Mouse (Mus musculus) liver, embryonic 12.5 days (tissue): ENCODE data around the gene Kctd17. TPM values are rescaled to one million over a fixed set of nuclear protein-coding genes. Genes with fewer than 3 reads are reported as not detected.

Source experiments
- ATAC-seq: fragments of 200-750 bp; cut with Nextera tagmentation; 2 replicates; pipeline ENCODE4 v1.8.0; 2017; ENCODE audit warnings: moderate number of reproducible peaks, mild to moderate bottlenecking, moderate library complexity
- H3K27ac ChIP-seq: fragments of 300-500 bp; sonication (generic); 2 replicates; pipeline ENCODE4 v1.5.1; 2016; ENCODE audit warnings: mild to moderate bottlenecking
- H3K27me3 ChIP-seq: fragments of 300-500 bp; sonication (generic); replicated peaks from 2 replicates; pipeline ENCODE4 v1.6.1; 2016; ENCODE audit warnings: mild to moderate bottlenecking, moderate library complexity
- H3K36me3 ChIP-seq: fragments of 300-500 bp; sonication (generic); 2 replicates; pipeline ENCODE4 v1.6.1; 2016; ENCODE audit warnings: mild to moderate bottlenecking, moderate library complexity
- H3K4me1 ChIP-seq: fragments of 300-500 bp; sonication (generic); 2 replicates; pipeline ENCODE4 v1.6.1; 2016
- H3K4me2 ChIP-seq: fragments of 300-500 bp; sonication (generic); 2 replicates; pipeline ENCODE4 v1.6.1; 2016; ENCODE audit warnings: mild to moderate bottlenecking, moderate library complexity
- H3K4me3 ChIP-seq: fragments of 300-500 bp; sonication (generic); 2 replicates; pipeline ENCODE4 v1.5.1; 2016; ENCODE audit warnings: mild to moderate bottlenecking, moderate library complexity
- H3K9ac ChIP-seq: fragments of 300-500 bp; sonication (generic); 2 replicates; pipeline ENCODE4 v1.6.1; 2016; ENCODE audit warnings: mild to moderate bottlenecking, moderate library complexity
- H3K9me3 ChIP-seq: fragments of 300-500 bp; sonication (generic); replicated peaks from 2 replicates; pipeline ENCODE4 v1.6.1; 2016; ENCODE audit warnings: mild to moderate bottlenecking, moderate library complexity
- WGBS: fragments of 180-500 bp; shearing (Covaris S2); methylation state at CpG from one replicate; pipeline ENCODE4 v1.1.7; 2016; ENCODE audit not compliant: insufficient replicate concordance; 5-methylcytosine and 5-hydroxymethylcytosine counted together
- polyA plus RNA-seq: library from polyadenylated mRNA; unstranded; fragments of >200 nt; fragmentation: Nextera tagmentation; extraction: Ambion mirVana; gene quantifications from 2 replicates; pipeline ENCODE4 v1.2.1, GENCODE M21; 2016

The Kctd17 gene
- polyA plus RNA-seq, 1 experiment from 2014 or later: 8.8 TPM

DNA sequence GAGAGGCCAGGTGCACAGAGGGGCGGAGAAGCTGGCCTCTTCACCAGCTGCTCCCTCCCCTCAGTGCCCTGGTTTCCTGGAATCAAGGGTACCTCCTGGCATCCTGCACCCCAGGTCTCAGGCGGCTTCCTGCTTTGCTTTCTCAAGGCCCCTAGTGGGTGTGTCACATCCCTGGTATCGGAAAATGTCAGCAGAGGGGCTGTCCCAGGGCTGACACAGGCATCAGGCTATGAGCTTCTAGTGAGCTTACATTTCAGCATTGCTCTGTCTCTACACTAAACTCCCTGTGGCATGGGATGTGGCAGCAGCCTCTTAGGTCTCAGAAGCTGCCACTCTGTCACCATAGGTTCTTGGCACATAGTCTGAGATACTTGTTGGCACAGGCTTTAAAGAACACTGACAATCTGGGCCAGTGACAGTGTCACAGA, 47.3 kb downstream of the Kctd17 start:
- no peak overlapping the region for H3K27ac ChIP-seq
- no peak for ATAC-seq
- H3K4me1 ChIP-seq: peaks cover 6% of the 10 kb centered on the region; the same call in 1 of the 2 replicates

DNA sequence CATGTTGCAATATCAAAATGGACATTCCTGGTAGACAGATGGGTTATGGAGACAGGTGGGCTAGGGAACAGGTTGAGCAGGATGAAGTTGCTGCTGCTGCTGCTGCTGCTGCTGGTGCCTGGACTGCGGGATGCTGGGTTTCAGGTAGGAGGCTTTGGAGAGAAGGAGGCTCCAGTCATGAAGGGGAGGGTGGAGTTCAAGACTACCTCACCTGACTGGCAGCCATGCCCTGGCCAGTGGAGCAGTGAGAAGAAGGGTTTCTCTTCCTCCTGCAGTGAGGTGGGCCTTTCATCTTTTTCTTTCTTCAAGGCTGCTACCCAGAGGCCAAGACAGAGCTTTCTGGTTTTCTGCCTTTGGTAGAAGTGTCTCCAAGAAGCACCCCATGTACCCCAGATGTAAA, 48.5 kb downstream of the Kctd17 start:
- Histone ChIP-seq H3K9me3 (no peaks in the 10 kb centered on the region), H3K4me1 (peaks cover 8% of the 10 kb centered on the region; the same call in 1 of the 2 replicates), H3K27ac (no peak overlapping the region), H3K36me3 (no peaks in the 10 kb centered on the region), H3K4me3 (no peak overlapping the region), H3K9ac (no peak overlapping the region), H3K4me2 (no peak overlapping the region), H3K27me3 (peaks cover 11% of the 10 kb centered on the region; the same call in 1 of the 2 replicates)
- no peak for ATAC-seq
- whole genome bisulfite sequencing: 64% methylated on average over 1 of the region's 1 CpGs

More for the DNA sequence above, 47.3 kb downstream of the Kctd17 start:
- no peak overlapping the region for H3K9ac ChIP-seq
- H3K4me3 ChIP-seq: no peak overlapping the region
- H3K4me2 ChIP-seq: no peak overlapping the region
- peaks cover 11% of the 10 kb centered on the region; the same call in 1 of the 2 replicates for H3K27me3 ChIP-seq
- 40% methylated on average over 3 of the region's 3 CpGs for WGBS
- no peaks in the 10 kb centered on the region for H3K36me3 ChIP-seq
- no peaks in the 10 kb centered on the region for H3K9me3 ChIP-seq

DNA sequence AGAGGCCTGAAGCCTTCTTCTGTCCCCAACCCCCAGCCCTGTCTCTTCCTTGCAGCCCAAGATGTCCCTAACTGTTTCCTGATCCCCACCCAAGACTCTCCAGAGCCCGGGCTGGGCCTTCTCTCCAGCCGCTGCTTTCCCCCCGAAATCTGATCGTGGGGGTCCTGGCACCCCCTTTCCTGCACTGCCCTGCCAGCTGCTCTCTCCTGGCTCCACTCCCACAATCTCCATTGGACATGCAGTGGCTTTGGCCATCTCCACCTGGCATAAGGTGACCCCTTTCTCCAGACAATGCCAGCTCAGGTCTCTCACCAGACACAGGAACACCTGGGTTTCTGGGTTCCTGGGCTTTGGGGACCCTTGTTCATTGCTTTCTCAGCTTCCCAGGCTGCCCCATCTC, 49.7 kb downstream of the Kctd17 start:
- WGBS: 77% methylated on average over 4 of the region's 4 CpGs
- Histone ChIP-seq H3K27me3 (peaks cover 11% of the 10 kb centered on the region; the same call in 1 of the 2 replicates), H3K4me3 (no peak overlapping the region), H3K9ac (no peak overlapping the region), H3K9me3 (no peaks in the 10 kb centered on the region), H3K36me3 (no peaks in the 10 kb centered on the region), H3K4me2 (no peak overlapping the region), H3K27ac (no peak overlapping the region), H3K4me1 (peaks cover 9% of the 10 kb centered on the region; the same call in 1 of the 2 replicates)
- no peak for ATAC-seq

DNA sequence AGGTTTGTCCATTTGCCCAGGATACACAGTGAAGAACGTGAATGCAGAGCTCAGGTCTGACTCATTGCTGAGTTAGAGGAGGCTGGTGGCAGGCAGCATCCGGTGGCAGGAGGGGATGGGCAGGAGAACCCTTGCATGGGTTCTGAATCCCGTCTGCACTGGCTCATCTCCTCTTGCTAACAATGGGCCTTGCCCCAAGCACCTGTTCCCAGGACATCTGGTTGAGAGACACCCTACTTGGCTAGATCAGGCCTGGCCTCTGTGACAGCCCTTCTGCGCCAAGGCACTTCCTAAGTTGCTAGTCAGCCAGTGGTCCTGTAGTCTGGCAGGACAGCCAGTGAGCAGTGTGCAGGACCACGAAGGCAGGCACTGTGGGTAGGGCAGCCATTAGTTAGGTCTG, 51.1 kb downstream of the Kctd17 start:
- peaks cover 9% of the 10 kb centered on the region; the same call in 1 of the 2 replicates for H3K4me1 ChIP-seq
- H3K4me3 ChIP-seq: no peak overlapping the region
- H3K9me3 ChIP-seq: no peaks in the 10 kb centered on the region
- no peak for ATAC-seq
- no peaks in the 10 kb centered on the region for H3K36me3 ChIP-seq
- no peak overlapping the region for H3K27ac ChIP-seq
- no peak overlapping the region for H3K9ac ChIP-seq
- H3K4me2 ChIP-seq: no peak overlapping the region
- peaks cover 5% of the 10 kb centered on the region for H3K27me3 ChIP-seq
- WGBS: 63% methylated on average over 5 of the region's 5 CpGs

DNA sequence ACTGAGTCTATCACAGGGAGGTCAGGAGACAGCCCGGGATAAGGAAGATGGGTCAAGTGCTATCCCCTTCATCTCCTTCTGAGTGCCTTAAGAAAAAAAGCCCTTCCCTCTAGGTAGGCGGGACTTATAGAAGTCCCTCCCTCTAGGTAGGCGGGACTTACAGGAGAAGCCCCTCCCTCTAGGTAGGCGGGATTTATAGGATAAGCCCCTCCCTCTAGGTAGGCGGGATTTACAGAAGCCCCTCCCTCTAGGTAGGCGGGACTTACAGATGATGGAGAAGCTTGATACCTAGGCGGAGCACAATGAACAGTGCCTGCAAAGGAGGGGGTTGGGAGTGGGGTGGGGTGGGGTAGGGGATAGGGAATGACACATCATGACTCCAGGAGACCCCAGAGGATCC, 51.7 kb downstream of the Kctd17 start:
- Histone ChIP-seq H3K9me3 (no peaks in the 10 kb centered on the region), H3K36me3 (no peaks in the 10 kb centered on the region), H3K27ac (no peak overlapping the region), H3K27me3 (peaks cover 11% of the 10 kb centered on the region), H3K4me2 (no peak overlapping the region), H3K4me3 (no peak overlapping the region), H3K4me1 (peaks cover 9% of the 10 kb centered on the region; the same call in 1 of the 2 replicates), H3K9ac (no peak overlapping the region)
- no peak for ATAC-seq
- WGBS: 61% methylated on average over 7 of the region's 7 CpGs

DNA sequence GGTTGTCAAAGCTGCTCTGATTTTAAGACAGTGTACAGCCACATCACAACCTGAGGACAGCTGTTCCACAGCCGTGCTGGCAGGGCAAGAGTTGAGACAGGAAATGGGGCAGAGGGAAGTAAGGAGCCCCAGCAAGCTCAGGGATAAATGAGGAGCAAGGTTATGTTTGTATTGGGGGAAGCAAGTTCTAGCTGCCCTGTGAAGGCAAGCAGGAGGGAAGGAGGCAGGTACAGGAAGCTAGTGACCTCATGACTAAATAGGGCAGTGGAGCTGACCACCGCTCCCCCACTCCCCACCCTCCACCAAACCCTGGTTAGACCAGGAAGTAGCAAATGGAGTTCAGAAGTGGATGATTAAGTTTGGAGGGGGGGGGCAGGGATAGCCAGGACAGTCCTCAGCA, 52.6 kb downstream of the Kctd17 start:
- 15% methylated on average over 2 of the region's 2 CpGs for WGBS
- H3K27ac ChIP-seq: no peak overlapping the region
- H3K4me1 ChIP-seq: peaks cover 9% of the 10 kb centered on the region; the same call in 1 of the 2 replicates
- no peak overlapping the region for H3K4me2 ChIP-seq
- H3K4me3 ChIP-seq: no peak overlapping the region
- peaks cover 15% of the 10 kb centered on the region for H3K27me3 ChIP-seq
- ATAC-seq: no peak
- H3K9ac ChIP-seq: no peak overlapping the region
- no peaks in the 10 kb centered on the region for H3K9me3 ChIP-seq
- H3K36me3 ChIP-seq: no peaks in the 10 kb centered on the region

DNA sequence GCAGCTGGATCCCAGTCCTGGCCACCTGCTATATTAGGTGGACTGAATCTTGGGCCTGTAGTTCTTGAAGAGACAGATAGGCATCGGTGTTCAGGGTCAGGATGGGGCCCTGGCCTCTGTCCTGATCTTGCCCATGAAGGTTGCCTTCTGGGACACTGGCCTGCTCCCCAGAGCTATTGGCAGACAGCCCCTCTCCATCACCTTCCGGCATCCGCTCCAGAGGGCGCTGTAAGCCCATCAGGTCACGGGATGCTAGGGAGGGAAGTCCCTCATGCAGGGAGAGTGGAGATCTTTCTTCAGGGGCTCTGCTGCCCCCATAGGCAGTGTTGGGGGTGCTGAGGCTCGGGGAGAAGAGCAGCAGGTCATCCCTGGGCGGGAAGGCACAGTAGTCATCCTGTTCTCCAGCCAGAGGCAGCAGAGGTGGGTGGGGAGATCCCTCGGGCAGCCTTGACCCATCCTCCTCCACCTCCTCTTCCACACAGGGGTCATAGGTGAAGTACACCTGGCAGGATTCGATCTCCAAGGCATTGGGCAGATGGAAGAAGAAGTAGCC, 53.2 kb downstream of the Kctd17 start:
- H3K4me1 ChIP-seq: peaks cover 9% of the 10 kb centered on the region; the same call in 1 of the 2 replicates

DNA sequence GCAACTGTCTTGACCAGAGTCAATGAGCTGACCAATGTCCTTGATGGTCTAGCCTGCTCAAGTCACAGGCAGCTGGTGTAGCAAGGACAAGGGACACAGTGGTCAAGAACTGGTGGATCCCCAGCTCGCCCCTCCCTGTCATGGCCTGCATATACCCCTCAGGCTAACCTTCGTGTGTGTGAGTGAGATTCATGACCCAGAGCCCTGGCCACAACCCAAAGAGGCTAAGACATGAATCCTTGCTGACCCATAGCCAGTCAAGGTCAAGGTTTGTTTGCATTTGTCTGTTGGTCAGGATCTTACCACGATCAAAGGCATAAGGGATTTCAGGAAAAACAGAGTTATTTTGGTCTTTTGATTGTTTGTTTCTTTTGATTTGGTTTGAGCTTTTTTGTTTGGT, 54.2 kb downstream of the Kctd17 start:
- WGBS: 42% methylated on average over 3 of the region's 3 CpGs

More for the DNA sequence above, 53.2 kb downstream of the Kctd17 start:
- Histone ChIP-seq H3K4me2 (no peak overlapping the region), H3K9ac (no peak overlapping the region), H3K36me3 (no peaks in the 10 kb centered on the region), H3K27ac (no peak overlapping the region), H3K27me3 (peaks cover 18% of the 10 kb centered on the region), H3K9me3 (no peaks in the 10 kb centered on the region), H3K4me3 (no peak overlapping the region)
- 37% methylated on average over 9 of the region's 9 CpGs for WGBS
- no peak for ATAC-seq

DNA sequence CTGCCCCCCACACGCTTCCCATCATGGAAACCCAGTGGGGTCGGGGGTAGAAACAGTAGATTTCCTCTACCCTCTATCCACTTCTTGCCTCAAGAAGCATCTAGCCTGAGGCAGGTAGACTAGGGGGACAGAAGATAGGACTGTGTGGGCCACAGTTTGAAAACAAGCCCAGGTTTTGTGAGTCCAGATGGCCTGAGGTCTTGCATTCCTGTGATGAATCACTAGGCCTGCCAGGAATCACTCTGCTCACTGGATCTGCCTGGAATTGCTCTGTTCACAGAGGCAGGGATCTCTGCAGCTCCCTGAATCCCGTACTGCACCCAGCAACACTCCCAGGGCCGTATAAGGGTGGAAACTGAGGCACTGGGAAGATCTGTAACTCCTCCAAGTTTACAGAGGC, 54.9 kb downstream of the Kctd17 start:
- Histone ChIP-seq H3K27ac (no peak overlapping the region), H3K4me2 (no peak overlapping the region), H3K36me3 (no peaks in the 10 kb centered on the region), H3K9ac (no peak overlapping the region), H3K9me3 (no peaks in the 10 kb centered on the region), H3K27me3 (peaks cover 29% of the 10 kb centered on the region), H3K4me1 (peaks cover 9% of the 10 kb centered on the region; the same call in 1 of the 2 replicates), H3K4me3 (no peak overlapping the region)
- 51% methylated on average over 4 of the region's 4 CpGs for WGBS
- ATAC-seq: no peak

More for the DNA sequence above, 54.2 kb downstream of the Kctd17 start:
- H3K4me2 ChIP-seq: no peak overlapping the region
- no peak overlapping the region for H3K9ac ChIP-seq
- H3K9me3 ChIP-seq: no peaks in the 10 kb centered on the region
- peaks cover 24% of the 10 kb centered on the region for H3K27me3 ChIP-seq
- H3K36me3 ChIP-seq: no peaks in the 10 kb centered on the region
- H3K4me3 ChIP-seq: no peak overlapping the region
- peaks cover 9% of the 10 kb centered on the region; the same call in 1 of the 2 replicates for H3K4me1 ChIP-seq
- no peak overlapping the region for H3K27ac ChIP-seq
- ATAC-seq: no peak

DNA sequence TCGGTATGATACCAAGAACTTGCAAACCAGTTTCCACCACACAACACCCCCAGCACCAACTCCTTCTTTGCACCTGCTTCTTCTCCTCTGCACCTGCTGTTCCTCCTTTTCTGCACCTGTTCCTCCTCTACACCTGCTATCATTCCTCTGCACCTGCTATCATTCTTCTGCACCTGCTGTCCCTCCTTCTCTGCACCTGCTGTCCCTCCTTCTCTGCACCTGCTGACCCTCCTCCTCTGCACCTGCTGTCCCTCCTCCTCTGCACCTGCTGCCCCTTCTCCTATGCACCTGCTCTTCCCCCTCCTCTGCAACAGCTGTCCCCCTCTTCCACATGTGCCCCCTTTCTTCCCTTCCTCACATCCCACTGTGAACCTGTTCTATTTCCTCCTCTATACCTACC, 58.2 kb downstream of the Kctd17 start:
- H3K36me3 ChIP-seq: no peaks in the 10 kb centered on the region
- no peak overlapping the region for H3K27ac ChIP-seq
- WGBS: 71% methylated on average over 1 of the region's 1 CpGs
- H3K9ac ChIP-seq: no peak overlapping the region
- H3K4me2 ChIP-seq: no peak overlapping the region
- ATAC-seq: no peak
- H3K4me1 ChIP-seq: peaks cover 4% of the 10 kb centered on the region; the same call in 1 of the 2 replicates
- no peaks in the 10 kb centered on the region for H3K9me3 ChIP-seq
- H3K4me3 ChIP-seq: no peak overlapping the region
- H3K27me3 ChIP-seq: peaks cover 29% of the 10 kb centered on the region

DNA sequence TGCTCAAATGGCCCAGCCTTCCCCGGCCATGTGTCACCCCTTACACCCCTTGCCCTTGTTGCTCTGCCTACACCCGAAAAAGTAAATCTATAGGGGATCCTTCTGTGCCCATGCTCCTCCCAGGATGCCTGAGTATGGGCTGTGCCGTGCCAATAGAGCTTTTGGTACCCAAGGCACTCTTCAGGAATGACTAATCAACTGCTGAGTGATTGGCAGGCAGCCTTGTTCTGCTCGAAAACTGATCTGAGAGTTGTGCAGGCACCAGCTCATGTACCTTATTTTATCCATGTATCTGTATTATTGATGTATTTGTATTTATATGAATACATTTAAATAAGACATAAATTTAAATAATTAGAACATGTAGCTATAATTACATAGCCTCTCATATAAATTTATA, 58.7 kb downstream of the Kctd17 start:
- H3K9ac ChIP-seq: no peak overlapping the region
- ATAC-seq: no peak
- H3K27ac ChIP-seq: no peak overlapping the region
- no peak overlapping the region for H3K4me3 ChIP-seq
- no peaks in the 10 kb centered on the region for H3K9me3 ChIP-seq
- no peak overlapping the region for H3K4me2 ChIP-seq
- 44% methylated on average over 4 of the region's 4 CpGs for WGBS
- no peaks in the 10 kb centered on the region for H3K4me1 ChIP-seq
- H3K36me3 ChIP-seq: no peaks in the 10 kb centered on the region
- peaks cover 29% of the 10 kb centered on the region for H3K27me3 ChIP-seq
